Mouse (Mus musculus) c-Kit-positive CD71-negative TER-119-negative erythroid progenitor cells, embryonic 14.5 days (primary cell): ENCODE data around the gene Pls1.

Source experiments
- DNase-seq: peaks from one replicate; pipeline ENCODE4 v3.0.0-alpha.2; 2013; ENCODE audit warnings: low read depth

Pls1 gene

GRCm38 (mm10) chr9:95801610-95802451 is 43.3 kb downstream of the Pls1 start:
- no peak for DNase-seq

DNA sequence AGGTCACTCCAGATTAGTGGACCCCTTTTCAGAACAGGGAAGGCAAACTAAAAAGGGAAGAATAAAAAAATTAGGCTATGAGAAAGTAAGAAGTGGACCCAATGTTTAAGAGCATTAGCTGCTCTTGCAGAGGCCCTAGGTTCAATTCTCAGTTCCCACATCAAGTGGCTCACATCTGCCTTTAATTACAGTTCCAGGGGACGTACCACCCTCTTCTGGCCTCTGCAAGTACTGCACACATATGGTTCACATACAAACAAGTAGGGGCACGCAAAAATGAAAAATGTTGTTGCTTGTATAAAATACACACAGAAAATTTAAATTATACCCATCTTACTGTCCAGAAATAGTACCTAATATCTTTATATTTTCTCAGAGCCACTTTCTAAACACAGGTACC is 48.8 kb downstream of the Pls1 start:
- DNase-seq, result no peak

DNA sequence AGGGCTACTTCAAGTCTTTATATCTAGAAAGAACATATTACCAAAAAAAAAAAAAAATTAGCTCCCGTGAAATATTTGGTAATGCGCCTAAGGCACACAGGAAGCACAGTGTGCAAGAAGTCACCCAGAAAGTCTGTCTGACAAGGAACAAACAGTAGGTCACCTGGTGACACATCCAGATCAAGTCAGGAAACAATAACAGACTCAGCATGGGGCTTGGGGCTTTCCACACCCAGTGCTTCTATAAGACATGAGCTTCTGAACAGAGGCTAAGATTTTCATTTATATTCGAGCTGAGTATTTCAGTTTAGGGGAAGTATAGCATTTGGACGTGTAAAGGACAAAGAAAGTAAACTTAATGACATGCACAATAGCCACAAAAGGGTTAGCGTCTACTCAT is 49.3 kb downstream of the Pls1 start:
- no peak for DNase-seq

- no peak for DNase-seq
Observed at GRCm38 (mm10) chr9:95795077-95795784, 49.9 kb downstream of the Pls1 start.

GRCm38 (mm10) chr9:95793986-95794744 is 50.9 kb downstream of the Pls1 start:
- no peak for DNase-seq

- no peak for DNase-seq
Observed at GRCm38 (mm10) chr9:95784888-95785511, 60.1 kb downstream of the Pls1 start.

GRCm38 (mm10) chr9:95783646-95784293 is 61.3 kb downstream of the Pls1 start:
- no peak for DNase-seq

DNA sequence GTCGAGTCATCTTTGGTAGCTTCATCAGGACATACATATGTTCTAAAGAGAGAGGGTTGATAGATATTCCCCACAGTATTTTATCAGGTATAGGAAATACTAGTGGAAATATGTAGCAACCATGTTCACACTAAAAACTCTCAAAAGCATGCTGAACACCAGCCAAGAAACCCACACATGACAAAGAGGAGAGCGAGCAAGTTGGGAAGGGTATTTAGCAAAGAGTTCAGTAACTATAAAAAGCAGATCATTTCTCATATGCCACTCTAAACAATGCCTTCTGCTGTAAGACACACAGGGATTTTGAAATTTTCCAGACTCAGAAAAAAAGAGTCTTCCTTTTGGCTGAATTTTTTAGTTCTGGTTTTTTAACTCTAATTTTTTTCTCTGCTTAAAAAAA is 73.4 kb downstream of the Pls1 start:
- DNase-seq, result no peak

- no peak for DNase-seq
Observed at GRCm38 (mm10) chr9:95763218-95763617, 81.9 kb downstream of the Pls1 start.

DNA sequence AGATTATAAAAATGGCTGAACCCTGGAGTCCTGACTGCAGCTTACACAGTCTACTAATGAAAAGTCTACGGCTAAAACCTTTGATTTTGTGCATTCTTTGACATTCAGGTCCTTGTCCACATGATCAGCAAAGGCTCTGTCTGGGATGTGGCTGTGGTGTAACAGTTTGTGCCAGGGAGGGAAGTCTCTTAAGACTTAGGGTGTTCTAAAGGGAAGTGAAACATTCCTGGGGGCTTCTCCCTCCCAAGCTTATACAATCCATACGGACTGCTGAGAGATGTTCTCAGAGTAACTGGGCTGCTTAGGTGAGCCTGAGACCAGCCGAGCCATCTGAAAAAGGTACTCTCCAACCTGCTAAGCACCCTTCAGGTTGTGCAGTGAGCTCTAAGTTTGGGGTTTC is 82.9 kb downstream of the Pls1 start:
- no peak for DNase-seq

- no peak for DNase-seq
Observed at GRCm38 (mm10) chr9:95761381-95761780, 83.7 kb downstream of the Pls1 start.

DNA sequence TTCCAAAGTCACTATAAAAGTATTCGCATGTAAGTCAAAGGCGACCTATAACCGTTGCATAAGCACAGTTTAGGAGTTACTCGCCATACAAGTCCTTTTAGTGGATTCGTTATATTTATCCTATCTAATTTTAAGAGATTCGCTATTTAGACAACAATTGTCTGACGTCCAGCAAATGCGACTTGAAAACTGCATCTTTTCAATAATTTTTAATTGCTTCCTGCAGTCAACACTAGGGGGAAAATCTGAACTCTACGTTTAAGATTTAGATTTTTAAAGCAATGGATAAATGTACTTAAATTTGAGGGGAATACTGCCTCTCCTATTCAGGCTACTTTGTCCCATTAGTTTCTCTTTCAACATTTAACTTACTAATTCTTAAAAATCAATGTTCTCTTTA is 94.4 kb downstream of the Pls1 start:
- DNase-seq, result no peak

DNA sequence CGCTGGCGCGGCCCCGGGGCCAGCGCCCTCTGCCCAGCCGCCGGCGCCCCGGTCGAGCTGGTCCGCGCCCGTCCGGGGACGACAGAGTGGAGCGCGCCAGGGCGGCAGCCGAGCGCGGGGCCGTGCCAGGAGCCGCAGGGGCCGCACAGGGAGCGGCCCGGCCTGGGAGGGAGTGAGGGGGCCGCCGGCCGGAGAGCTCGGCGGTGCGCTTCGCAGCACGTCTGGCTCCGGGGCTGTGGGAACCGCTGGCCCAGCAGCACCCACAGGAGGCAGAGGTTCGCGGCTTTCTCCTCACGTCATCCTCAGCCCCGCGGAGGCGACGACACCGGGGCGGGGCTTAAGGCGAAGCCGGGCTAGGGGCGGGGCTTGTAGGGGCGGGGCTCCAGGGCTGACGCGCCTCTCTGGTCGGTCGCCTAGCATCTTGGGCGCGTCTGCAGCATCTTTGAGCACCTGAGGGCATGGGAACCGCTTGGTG is 95.0 kb downstream of the Pls1 start, which contains the start of gene Trpc1:
TSS of gene Trpc1 (minus strand) at position 339 of the 475 bp plus-strand sequence.
- DNase-seq, result peak; percentile 53

DNA sequence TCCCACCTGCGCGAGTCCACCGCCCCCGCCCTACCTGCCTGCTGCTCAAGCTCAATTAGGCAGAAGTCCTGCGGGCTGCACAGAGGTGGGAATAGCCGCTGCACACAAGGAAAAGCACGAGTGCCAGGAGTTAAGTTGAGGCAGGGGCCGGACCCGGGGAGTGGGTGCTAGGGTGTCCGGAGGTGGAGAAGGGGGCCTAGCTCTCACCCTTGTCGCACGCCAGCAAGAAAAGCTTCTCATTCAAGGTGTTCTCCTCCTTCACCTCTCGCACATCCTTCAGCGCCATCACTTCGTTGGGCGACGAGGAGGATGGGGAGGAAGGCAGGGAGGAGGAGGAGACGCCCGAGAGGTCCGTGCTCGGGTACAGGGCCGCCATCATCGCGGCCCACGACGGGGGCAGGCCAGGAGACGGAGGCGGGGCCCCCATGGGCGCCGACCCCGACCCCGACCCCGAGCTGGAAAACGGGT is 95.6 kb downstream of the Pls1 start:
- no peak for DNase-seq

- DNase-seq, result no peak
Observed at GRCm38 (mm10) chr9:95747298-95747697, 97.8 kb downstream of the Pls1 start.

DNA sequence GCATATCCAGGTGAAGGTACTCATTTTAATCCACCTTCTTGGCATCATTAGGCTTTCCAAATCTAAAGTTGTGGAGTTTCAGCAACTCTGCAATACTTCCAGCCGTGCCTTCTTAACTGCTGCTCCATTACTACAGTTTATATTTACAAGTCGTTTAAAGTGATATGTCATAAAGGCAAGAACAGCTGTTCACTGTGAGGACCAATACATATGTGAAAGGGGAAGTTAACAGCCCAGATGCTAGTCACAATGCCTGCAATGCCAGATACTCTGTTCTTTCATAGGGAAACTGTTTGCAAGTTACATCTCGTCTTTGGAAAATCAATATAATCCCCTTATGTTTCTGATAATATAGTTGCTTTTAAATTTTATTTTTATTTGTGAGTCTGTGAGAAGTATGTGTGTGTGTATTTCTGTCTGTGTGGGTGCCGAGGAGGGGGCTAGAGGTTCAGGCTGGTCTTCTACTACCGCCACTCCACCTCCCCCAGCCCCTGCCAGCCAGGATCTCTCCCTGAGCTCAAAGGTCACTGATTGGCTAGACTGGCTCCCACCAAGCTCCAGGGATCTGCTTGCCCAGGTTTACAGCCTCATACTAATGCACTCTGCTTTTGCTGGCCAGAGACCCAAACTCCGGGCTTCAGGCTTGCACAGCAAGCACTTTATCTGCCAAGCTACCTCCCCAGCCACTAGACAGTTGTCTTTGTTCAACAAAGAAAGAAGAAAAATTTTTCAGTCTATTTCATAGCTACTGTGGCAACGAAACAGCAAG is 100.1 kb downstream of the Pls1 start:
- no peak for DNase-seq

DNA sequence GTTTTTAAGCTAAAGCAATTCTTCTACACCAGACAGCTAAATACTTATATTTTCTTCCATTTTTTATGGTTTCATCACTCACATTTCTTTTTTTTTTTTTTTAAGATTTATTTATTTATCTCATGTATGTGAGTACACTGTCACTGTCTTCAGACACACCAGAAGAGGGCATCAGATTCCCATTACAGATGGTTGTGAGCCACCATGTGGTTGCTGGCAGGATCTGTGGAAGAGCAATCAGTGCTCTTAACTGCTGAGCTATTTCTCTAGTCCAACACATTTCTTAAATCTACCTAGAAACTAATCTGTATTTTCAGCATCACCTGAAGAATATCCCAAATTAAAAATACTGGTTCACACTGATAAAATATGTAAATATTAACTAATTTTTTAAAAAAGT is 108.9 kb downstream of the Pls1 start:
- DNase-seq, result no peak

DNA sequence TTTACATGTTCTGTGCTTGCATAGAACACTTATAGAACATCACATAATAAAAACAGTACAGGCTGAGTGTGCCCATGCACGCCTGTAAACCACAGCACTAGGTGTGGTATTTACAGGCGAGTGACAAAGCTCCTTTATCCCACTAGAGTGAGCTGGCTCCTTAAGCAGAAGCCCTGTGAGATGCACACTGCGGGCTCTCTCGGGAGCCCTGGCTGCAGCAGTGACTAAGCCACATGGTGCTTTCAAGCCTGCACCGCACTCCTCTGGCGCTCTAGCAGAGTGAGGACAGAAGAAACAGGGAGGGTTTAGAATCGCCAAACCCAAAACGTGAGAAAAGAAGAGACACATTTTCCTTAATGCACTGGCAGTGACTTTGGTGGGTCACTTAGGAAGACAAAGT is 132.5 kb downstream of the Pls1 start:
- DNase-seq, result no peak

DNA sequence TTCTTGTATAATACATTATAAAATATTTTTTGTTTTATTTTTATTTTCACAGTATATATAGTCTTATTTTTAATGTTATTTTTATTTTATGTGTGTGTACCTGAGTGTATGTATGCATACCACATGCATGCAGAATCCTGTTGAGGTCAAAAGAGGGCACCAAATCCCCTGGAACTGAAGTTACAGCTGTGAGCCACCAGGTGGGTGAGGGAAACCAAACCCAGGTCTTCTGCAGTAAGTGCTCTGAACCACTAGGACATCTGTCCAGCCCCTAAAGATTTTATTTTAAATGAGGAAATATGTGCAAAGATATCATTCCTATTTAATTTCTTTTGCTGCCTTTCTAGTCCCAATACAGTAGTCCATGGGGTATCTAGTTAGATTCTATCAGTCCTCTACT is 136.2 kb downstream of the Pls1 start:
- no peak for DNase-seq

DNA sequence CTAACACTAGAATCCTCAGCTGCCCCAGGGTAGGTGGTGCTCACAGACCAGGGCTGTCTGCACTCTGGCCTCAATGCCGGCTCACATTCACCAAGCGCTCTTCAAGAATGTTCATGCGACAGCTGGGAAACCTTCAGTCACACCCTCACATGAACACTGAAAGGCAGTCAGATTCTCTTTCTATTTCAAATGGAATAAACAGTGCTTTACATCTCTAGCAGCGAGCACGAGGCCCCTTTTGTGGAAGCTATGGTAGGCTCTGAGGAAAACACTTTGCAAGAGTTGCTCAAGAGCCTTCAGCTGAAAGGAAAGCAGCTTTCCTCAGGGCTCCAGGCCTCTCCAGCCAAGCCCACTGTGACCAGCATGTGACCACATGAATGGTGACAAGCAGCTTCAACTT is 139.7 kb downstream of the Pls1 start:
- DNase-seq, result no peak

GRCm38 (mm10) chr9:95704078-95704477 is 141.0 kb downstream of the Pls1 start:
- DNase-seq, result no peak
